Mouse (Mus musculus) midbrain, embryonic 16.5 days (tissue): ENCODE measurements around the gene Crhbp. TPM values are rescaled to one million over a fixed set of nuclear protein-coding genes. Genes with fewer than 3 reads are reported as not detected.
A peak's percentile ranks its signal among the peaks of the same experiment; 100 is the strongest.

Source experiments
- ATAC-seq: fragments of 200-750 bp; cut with Nextera tagmentation; 2 replicates; pipeline ENCODE4 v1.8.0; 2017; ENCODE audit warnings: moderate TSS enrichment
- H3K27ac ChIP-seq: fragments of 300-500 bp; sonication (generic); 2 replicates; pipeline ENCODE4 v1.5.1; 2014; ENCODE audit warnings: mild to moderate bottlenecking, low read length, mixed read lengths
- H3K27me3 ChIP-seq: fragments of 300-500 bp; sonication (generic); 2 replicates; pipeline ENCODE4 v1.6.1; 2014; ENCODE audit warnings: low read depth, low read length, mixed read lengths; ENCODE audit not compliant: control insufficient read depth, insufficient read depth
- H3K36me3 ChIP-seq: fragments of 300-500 bp; sonication (generic); 2 replicates; pipeline ENCODE4 v1.6.1; 2014; ENCODE audit warnings: mild to moderate bottlenecking, low read length, moderate library complexity, mixed read lengths; ENCODE audit not compliant: control insufficient read depth, insufficient read depth
- H3K4me1 ChIP-seq: fragments of 300-500 bp; sonication (generic); 2 replicates; pipeline ENCODE4 v1.6.1; 2014; ENCODE audit warnings: mild to moderate bottlenecking, low read length, mixed read lengths; ENCODE audit not compliant: control insufficient read depth, insufficient read depth
- H3K4me2 ChIP-seq: fragments of 300-500 bp; sonication (generic); 2 replicates; pipeline ENCODE4 v1.6.1; 2014; ENCODE audit warnings: mild to moderate bottlenecking, low read length, mixed read lengths
- H3K4me3 ChIP-seq: fragments of 300-500 bp; sonication (generic); 2 replicates; pipeline ENCODE4 v1.5.1; 2014; ENCODE audit warnings: low read depth, mild to moderate bottlenecking, low read length, moderate library complexity, mixed read lengths
- H3K9ac ChIP-seq: fragments of 300-500 bp; sonication (generic); 2 replicates; pipeline ENCODE4 v1.6.1; 2014; ENCODE audit warnings: low read depth, low read length, mixed read lengths
- H3K9me3 ChIP-seq: fragments of 300-500 bp; sonication (generic); replicated peaks from 2 replicates; pipeline ENCODE4 v1.6.1; 2014; ENCODE audit warnings: mild to moderate bottlenecking, low read length, mixed read lengths; ENCODE audit not compliant: control insufficient read depth, poor library complexity, severe bottlenecking
- WGBS: fragments of 180-500 bp; shearing (Covaris S2); extraction: QIAGEN DNeasy Blood & Tissue Kit; methylation state at CpG from one replicate; pipeline ENCODE4 v1.1.7; 2014; 5-methylcytosine and 5-hydroxymethylcytosine counted together
- polyA plus RNA-seq: library from polyadenylated mRNA; unstranded; fragments of >200 nt; fragmentation: Nextera tagmentation; extraction: Ambion mirVana; gene quantifications from 2 replicates; pipeline ENCODE4 v1.2.1, GENCODE M21; 2015

Crhbp gene
- polyA plus RNA-seq, 1 experiment from 2014 or later: 3.7 TPM

DNA sequence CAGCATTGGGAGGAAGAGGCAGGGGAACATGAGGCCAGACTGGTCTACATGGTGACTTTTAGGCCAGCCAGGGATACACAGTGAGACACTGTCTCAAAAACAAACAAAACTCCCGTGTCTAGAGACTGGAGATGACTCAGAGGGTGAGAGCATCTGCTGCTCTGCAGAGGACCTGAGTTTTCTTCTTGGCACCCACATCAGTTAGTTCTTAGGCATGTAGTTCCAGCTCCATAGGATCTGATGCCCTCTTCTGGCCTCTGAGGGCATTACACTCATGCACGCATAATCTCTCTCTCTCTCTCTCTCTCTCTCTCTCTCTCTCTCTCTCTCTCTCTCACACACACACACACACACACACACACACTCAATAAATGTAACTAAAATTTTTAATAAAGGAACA, 26.2 kb upstream of the Crhbp start:
- Histone ChIP-seq H3K4me1 (no peaks in the 10 kb centered on the region), H3K36me3 (no peaks in the 10 kb centered on the region), H3K4me3 (no peak overlapping the region), H3K9me3 (no peaks in the 10 kb centered on the region), H3K4me2 (no peak overlapping the region), H3K9ac (no peak overlapping the region), H3K27me3 (no peaks in the 10 kb centered on the region), H3K27ac (no peak overlapping the region)
- ATAC-seq: no peak
- 71% methylated on average over 2 of the region's 2 CpGs for WGBS

DNA sequence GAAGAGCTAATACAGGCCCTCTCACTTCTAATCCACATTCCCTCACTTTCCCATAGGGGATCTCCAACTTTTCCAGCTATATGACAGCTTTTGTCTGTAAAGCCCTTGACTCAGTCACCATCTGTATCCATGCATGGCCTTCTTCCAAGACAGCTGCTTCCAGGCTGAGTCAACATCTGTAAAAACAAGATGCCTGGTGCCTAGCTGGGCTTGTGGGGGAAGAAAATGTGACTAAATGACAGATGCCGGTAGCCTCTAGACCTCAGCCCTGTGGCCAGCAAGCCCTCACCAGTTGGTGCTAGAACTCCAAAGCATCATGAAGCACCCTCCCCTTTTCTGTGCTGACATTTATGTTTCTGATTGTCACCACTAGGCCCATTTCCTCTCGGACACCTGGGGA, 6.8 kb upstream of the Crhbp start:
- 84% methylated on average over 2 of the region's 2 CpGs for WGBS
- Histone ChIP-seq H3K27me3 (no peaks in the 10 kb centered on the region), H3K27ac (no peak overlapping the region), H3K4me3 (no peak overlapping the region), H3K9ac (no peak overlapping the region), H3K36me3 (no peaks in the 10 kb centered on the region), H3K9me3 (no peaks in the 10 kb centered on the region), H3K4me2 (no peak overlapping the region), H3K4me1 (no peaks in the 10 kb centered on the region)
- no peak for ATAC-seq

DNA sequence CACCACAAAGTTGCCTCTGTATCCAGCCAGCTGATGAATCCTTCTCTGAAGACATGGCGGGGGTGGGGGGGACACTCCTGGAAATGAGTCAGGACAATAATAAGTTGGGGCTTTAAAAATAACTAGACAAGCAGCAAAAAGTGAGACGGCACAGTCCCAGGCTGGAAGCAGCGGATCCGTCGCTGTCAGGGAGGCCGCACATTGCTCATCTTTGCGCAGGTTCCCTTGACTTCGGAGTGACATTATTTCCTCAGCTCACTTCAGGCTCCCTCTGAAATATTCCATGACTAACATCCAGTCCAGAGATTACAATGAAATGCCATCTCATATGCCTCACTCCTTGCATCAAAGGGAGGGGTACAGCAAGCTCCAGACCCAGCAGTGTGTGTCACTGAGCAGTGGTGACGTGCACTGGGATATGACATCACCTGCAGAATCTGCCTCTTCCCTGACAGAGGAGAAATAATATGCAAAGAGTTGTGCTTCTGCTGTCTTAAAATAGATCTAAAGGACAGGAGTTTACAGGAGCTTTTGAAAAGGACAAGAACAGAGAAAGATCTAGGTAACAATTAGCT, 6.0 kb upstream of the Crhbp start:
- Histone ChIP-seq H3K27ac (no peak overlapping the region), H3K27me3 (no peaks in the 10 kb centered on the region), H3K9ac (no peak overlapping the region), H3K9me3 (no peaks in the 10 kb centered on the region), H3K36me3 (no peaks in the 10 kb centered on the region), H3K4me3 (no peak overlapping the region), H3K4me1 (no peaks in the 10 kb centered on the region), H3K4me2 (no peak overlapping the region)
- no peak for ATAC-seq
- WGBS: 88% methylated on average over 9 of the region's 9 CpGs

DNA sequence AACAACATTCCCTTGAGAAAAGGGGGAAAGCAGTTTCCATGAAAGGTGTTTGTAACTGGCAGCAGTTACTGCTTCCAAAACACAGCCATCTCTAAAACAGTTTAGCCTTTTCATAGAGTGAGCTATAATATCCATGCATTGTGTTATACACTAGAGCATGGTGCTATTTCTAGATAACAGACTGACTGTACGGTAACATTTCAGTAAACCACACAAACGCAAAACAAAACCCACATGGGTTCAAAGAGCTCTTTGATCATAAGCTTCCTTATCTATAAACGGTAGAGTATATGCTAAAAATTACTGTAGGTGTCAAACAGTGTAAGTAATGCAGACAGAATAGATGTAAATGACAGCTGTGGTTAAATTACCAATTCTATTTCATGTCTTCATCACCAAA, 5.0 kb upstream of the Crhbp start:
- H3K4me2 ChIP-seq: no peak overlapping the region
- no peak overlapping the region for H3K27ac ChIP-seq
- no peaks in the 10 kb centered on the region for H3K9me3 ChIP-seq
- no peak overlapping the region for H3K9ac ChIP-seq
- peaks cover 5% of the 10 kb centered on the region; the same call in 1 of the 2 replicates for H3K27me3 ChIP-seq
- H3K4me1 ChIP-seq: no peaks in the 10 kb centered on the region
- no peak overlapping the region for H3K4me3 ChIP-seq
- 79% methylated on average over 3 of the region's 3 CpGs for WGBS
- ATAC-seq: no peak
- H3K36me3 ChIP-seq: no peaks in the 10 kb centered on the region

DNA sequence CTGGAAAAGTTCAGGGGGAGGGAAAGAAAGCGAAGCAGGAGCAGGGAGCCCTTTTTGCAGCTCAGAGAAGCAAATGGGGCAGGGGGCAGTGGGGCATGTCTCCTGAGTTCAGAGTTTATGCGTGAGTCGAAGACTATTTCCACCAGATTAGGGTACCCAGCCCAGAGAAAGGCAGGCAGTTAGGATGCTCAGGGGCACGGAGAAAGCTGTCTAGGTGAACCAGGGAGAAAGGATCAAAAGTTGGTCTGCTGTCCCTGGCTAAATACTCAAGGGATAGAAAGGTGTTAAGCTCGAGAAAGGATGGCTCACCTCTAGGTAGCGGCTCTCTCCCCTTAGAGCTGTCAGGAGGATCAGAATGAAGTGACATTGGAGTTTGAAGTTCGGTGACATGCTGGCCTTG, 433 bp downstream of the Crhbp start:
- Histone ChIP-seq H3K4me2 (peak overlapping the region; percentile 92), H3K9ac (no peak overlapping the region), H3K36me3 (no peaks in the 10 kb centered on the region), H3K27ac (no peak overlapping the region), H3K4me1 (peaks cover 9% of the 10 kb centered on the region; the same call in 1 of the 2 replicates), H3K4me3 (peak overlapping the region; percentile 51), H3K9me3 (no peaks in the 10 kb centered on the region), H3K27me3 (peaks cover 11% of the 10 kb centered on the region; the same call in 1 of the 2 replicates)
- ATAC-seq: no peak; the same call in 1 of the 2 replicates
- WGBS: 6% methylated on average over 7 of the region's 7 CpGs

DNA sequence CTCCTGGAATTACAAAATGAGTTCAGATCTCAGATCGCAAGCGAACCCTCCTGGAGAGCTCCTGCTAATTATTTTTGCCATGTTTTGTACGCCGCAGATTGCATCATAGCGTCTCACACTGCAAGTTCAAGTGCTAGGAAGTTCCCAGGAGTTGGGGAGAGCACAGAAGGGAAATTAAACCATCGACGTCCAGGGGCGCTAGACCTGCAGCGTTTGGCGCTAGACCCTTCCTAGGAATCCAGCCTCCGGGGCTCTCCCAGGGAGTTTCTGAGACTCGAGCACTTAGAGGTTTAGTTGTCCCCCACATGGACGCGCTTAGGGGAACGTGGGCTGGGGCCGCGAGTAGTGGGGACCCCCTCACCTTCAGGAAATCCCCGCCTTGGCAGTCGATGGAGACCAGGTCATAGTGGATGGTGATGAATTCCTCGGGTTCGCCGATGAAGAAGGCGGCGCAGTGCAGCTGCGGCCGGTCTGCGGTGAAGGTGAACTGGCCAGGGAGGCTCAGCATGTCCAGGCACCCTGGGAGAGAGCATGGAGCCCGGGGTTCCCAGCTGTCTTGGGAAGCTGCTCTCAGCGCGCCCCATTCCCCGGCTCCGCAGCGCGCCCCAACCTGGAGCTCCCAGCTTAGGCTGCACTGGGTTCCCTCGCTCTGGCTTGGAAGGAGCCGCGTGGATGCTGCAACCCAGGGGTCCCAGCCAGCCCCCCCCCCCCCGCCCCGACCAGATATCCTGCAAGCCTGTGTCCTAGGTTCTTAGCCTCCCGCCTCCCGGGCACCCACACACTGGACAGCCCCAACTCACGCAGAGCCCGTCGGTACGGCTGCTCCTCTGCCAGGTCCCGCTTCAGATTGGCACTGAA, 1.1 kb downstream of the Crhbp start:
- under 1% methylated on average over 46 of the region's 46 CpGs for WGBS
- Histone ChIP-seq H3K27me3 (peaks cover 11% of the 10 kb centered on the region; the same call in 1 of the 2 replicates), H3K9me3 (no peaks in the 10 kb centered on the region), H3K4me3 (peak overlapping the region; percentile 51), H3K4me2 (peak overlapping the region; percentile 92), H3K36me3 (no peaks in the 10 kb centered on the region), H3K4me1 (peaks cover 9% of the 10 kb centered on the region; the same call in 1 of the 2 replicates), H3K9ac (peak overlapping the region; percentile 66), H3K27ac (no peak overlapping the region)
- ATAC-seq: peak; percentile 76

DNA sequence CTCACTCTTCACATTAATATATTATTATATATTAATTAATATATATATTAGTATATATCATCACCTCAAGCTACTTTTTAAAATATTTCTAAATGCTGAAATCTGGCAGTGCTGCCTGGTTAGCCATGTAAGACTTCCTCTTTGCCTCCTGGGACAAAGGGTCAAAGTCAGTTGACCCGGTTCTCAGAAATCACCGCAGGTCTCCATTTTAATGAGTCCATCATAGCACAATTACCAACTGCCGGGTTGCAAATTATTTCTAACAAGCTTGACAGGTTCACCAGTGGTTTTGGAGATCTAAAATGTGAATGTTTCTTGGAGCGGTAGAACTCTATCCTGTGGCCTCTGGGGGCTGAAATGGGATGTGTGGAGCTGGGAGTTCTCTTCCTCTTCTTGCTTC, 1.8 kb downstream of the Crhbp start:
- no peak overlapping the region for H3K9ac ChIP-seq
- 22% methylated on average over 4 of the region's 4 CpGs for WGBS
- no peak for ATAC-seq
- no peaks in the 10 kb centered on the region for H3K36me3 ChIP-seq
- H3K27ac ChIP-seq: no peak overlapping the region
- no peaks in the 10 kb centered on the region for H3K9me3 ChIP-seq
- peak overlapping the region; percentile 51; the same call in 1 of the 2 replicates for H3K4me3 ChIP-seq
- H3K4me1 ChIP-seq: peaks cover 9% of the 10 kb centered on the region; the same call in 1 of the 2 replicates
- H3K4me2 ChIP-seq: peak overlapping the region; percentile 92
- H3K27me3 ChIP-seq: peaks cover 11% of the 10 kb centered on the region; the same call in 1 of the 2 replicates

DNA sequence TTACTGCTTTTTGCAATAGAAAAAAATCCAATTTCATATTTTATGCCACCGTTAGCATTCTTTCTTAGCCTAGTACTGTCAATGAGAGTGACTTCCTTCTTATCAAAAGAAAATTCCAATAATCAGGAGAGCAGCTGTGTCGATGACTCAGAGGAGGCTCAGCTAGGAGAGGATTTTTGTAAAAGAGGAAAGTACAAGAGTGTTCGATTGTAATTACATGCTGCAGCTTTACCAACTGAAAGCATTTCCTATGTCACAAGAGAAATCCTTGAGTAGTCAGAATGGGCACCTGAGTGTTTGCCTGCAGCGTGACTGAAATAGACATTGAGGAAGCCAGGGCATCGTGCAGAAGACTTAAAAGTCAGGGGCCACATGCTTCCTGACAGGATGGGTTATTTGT, 5.2 kb downstream of the Crhbp start:
- Histone ChIP-seq H3K4me1 (peaks cover 9% of the 10 kb centered on the region; the same call in 1 of the 2 replicates), H3K4me2 (no peak overlapping the region), H3K9me3 (no peaks in the 10 kb centered on the region), H3K36me3 (no peaks in the 10 kb centered on the region), H3K4me3 (no peak overlapping the region), H3K27me3 (0 out of 2 replicates have a peak, but pooled peaks cover 4% of the 10 kb centered on the region), H3K9ac (no peak overlapping the region), H3K27ac (no peak overlapping the region)
- 76% methylated on average over 5 of the region's 5 CpGs for WGBS
- no peak for ATAC-seq

DNA sequence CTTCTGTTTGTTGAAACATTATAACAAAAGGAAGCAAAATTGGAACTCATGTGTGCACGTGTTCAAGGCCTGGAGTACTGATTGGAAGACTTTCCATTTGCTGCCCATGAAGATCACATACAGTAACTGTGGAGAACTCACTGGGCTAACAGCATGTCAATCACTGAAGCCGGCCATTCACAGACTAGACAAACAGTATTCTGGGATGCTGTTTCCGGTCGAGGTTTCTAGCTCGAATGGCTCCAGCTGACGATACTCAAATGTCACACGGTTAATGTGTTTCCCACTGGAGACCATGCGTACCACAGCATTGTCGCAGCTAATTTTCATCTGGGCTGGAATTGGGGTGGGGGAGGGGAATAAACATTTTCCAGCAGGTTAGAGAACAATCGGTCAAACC, 13.0 kb downstream of the Crhbp start:
- Histone ChIP-seq H3K4me3 (no peak overlapping the region), H3K27me3 (no peaks in the 10 kb centered on the region), H3K4me1 (no peaks in the 10 kb centered on the region), H3K36me3 (no peaks in the 10 kb centered on the region), H3K9ac (no peak overlapping the region), H3K4me2 (no peak overlapping the region), H3K27ac (no peak overlapping the region), H3K9me3 (no peaks in the 10 kb centered on the region)
- no peak for ATAC-seq
- WGBS: 79% methylated on average over 10 of the region's 10 CpGs
